Mouse (Mus musculus): ENCODE data around the gene Rcl1. TPM values are rescaled to one million over a fixed set of nuclear protein-coding genes. Genes with fewer than 3 reads are reported as not detected.

Rcl1 gene
- polyA plus RNA-seq, 1 experiment from 2014 or later = 69.9 TPM

DNA sequence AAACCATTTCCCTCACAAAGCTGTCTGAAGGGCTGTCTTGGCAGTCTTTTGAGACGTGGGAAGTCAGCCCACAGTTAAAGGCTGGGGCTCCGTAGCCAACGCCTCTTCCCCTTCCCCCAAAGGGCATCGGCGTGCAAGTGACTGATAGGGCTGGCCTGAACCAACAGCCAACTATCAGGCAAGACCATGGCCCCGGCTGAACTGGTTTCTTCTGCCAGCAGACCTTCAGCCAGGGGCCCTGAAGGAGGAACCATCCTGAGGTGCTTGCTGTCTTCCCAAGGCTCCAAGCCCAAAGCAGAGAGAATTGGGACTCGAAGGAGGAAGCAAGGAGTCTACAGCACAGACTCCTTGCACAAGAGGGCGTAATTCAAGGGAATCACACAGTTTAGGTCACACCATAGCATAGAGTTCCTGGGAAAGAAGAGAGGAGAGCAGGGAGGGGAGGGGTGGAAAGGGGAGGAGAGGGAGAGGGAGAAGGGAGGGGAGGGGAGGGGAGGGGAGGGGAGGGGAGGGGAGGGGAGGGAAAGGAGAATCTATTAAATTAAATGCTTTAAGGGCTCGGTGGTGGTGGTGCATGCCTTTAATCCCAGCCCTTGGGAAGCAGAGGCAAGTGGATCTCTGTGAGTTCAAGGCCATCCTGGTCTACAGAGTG lies 36.6 kb upstream of the Rcl1 start:
- ATAC-seq (ENCODE audit: low read depth) = peak; percentile 91
- 14% methylated on average over 9 of the region's 9 CpGs for WGBS (ENCODE audit: insufficient replicate concordance)
- Histone ChIP-seq H3K9me3 (replicated peaks; ENCODE audit: control insufficient read depth, low read length) (no peaks in the 10 kb centered on the region), H3K4me2 (ENCODE audit: low read depth, low read length) (peak overlapping the region; percentile 79), H3K9ac (ENCODE audit: low read depth, low read length) (peak overlapping the region; percentile 72), H3K27ac (ENCODE audit: low read length) (peak overlapping the region; percentile 99), H3K4me3 (ENCODE audit: low read depth, low read length) (peak overlapping the region; percentile 53), H3K36me3 (ENCODE audit: control insufficient read depth, insufficient read depth) (no peaks in the 10 kb centered on the region), H3K27me3 (ENCODE audit: control insufficient read depth, insufficient read depth, low read depth, low read length) (no peaks in the 10 kb centered on the region), H3K4me1 (ENCODE audit: control insufficient read depth, low read depth, low read length) (peaks cover 43% of the 10 kb centered on the region)

DNA sequence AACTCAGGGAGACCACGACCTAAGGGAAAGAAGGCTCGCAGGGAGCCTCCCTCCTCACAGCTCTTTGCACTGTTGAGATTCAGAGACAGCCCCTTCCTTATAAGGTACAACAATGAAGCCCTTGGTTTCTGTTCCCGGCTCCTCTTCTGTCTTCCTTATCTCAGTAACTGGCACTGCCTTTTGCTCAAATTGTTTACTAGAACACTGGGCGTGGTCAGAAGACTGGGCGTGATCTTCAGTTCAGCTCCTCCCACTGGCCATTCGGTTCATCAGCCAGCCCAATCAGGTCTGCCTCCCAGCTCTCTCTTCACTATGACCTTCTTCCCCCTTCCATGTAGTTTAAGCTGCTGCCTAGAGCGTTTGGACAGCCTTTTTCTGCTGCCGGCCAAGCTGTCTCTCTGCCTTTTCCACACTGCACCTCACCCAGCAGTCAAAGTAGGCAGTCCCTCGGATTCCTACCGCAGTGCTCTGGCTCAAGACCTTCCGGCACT lies 34.1 kb upstream of the Rcl1 start:
- WGBS (ENCODE audit: insufficient replicate concordance) = 3% methylated on average over 11 of the region's 11 CpGs
- Histone ChIP-seq H3K27ac (ENCODE audit: low read length) (peak overlapping the region; percentile 99), H3K4me3 (ENCODE audit: low read depth, low read length) (peak overlapping the region; percentile 82), H3K4me1 (ENCODE audit: control insufficient read depth, low read depth, low read length) (peaks cover 52% of the 10 kb centered on the region), H3K36me3 (ENCODE audit: control insufficient read depth, insufficient read depth) (no peaks in the 10 kb centered on the region), H3K4me2 (ENCODE audit: low read depth, low read length) (peak overlapping the region; percentile 62), H3K9ac (ENCODE audit: low read depth, low read length) (peak overlapping the region; percentile 89), H3K9me3 (replicated peaks; ENCODE audit: control insufficient read depth, low read length) (no peaks in the 10 kb centered on the region), H3K27me3 (ENCODE audit: control insufficient read depth, insufficient read depth, low read depth, low read length) (no peaks in the 10 kb centered on the region)
- peak; percentile 72 for ATAC-seq (ENCODE audit: low read depth)

DNA sequence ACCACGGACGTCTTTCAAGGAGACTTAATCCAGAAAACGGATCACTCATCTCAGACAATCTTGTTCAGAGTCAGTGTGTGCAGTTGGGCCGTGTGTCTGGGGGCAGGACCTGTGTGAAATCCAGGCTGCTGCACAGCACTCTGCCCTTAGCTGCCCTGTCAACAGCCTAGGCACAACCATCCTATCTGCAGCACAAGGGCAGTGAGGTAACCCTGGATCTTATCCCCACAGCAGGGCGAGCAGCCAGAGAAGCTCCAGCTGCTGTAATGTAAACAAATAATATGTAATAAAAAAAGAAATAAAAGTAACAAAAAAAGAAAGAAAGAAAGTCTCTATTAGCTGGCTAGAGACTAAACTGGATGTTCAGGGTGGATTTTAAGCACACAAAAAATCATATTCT lies 32.0 kb upstream of the Rcl1 start:
- Histone ChIP-seq H3K9me3 (replicated peaks; ENCODE audit: control insufficient read depth, low read length) (no peaks in the 10 kb centered on the region), H3K4me2 (ENCODE audit: low read depth, low read length) (peak overlapping the region; percentile 62), H3K9ac (ENCODE audit: low read depth, low read length) (peak overlapping the region; percentile 51), H3K4me1 (ENCODE audit: control insufficient read depth, low read depth, low read length) (peaks cover 43% of the 10 kb centered on the region), H3K27ac (ENCODE audit: low read length) (peak overlapping the region; percentile 69), H3K4me3 (ENCODE audit: low read depth, low read length) (peak overlapping the region; percentile 82), H3K27me3 (ENCODE audit: control insufficient read depth, insufficient read depth, low read depth, low read length) (no peaks in the 10 kb centered on the region), H3K36me3 (ENCODE audit: control insufficient read depth, insufficient read depth) (peaks cover 2% of the 10 kb centered on the region)
- WGBS (ENCODE audit: insufficient replicate concordance) = 60% methylated on average over 5 of the region's 5 CpGs
- no peak for ATAC-seq (ENCODE audit: low read depth)

DNA sequence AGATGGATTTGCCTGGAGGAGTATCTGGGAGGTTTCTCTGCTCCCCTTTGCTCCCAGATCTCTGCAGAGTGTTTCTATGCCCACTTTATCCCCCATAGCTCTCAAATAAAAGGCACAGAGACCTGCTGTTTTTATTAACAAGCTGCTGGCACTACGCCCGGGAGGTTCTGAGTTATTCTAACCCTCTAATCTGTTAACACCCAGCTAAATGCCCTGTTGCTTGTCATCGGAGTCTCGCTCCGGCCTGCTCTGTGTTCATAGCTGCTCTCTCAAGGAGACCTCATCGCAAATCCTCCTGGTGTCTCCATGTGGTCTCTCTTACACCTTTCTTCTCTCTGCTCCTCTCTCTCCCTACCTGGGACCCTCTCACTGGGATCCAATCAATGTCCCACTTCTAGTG lies 26.4 kb upstream of the Rcl1 start:
- Histone ChIP-seq H3K4me2 (ENCODE audit: low read depth, low read length) (no peak overlapping the region), H3K9ac (ENCODE audit: low read depth, low read length) (no peak overlapping the region), H3K4me1 (ENCODE audit: control insufficient read depth, low read depth, low read length) (peaks cover 7% of the 10 kb centered on the region), H3K27me3 (ENCODE audit: control insufficient read depth, insufficient read depth, low read depth, low read length) (no peaks in the 10 kb centered on the region), H3K27ac (ENCODE audit: low read length) (no peak overlapping the region), H3K4me3 (ENCODE audit: low read depth, low read length) (no peak overlapping the region), H3K9me3 (replicated peaks; ENCODE audit: control insufficient read depth, low read length) (no peaks in the 10 kb centered on the region), H3K36me3 (ENCODE audit: control insufficient read depth, insufficient read depth) (peaks cover 5% of the 10 kb centered on the region)
- 79% methylated on average over 6 of the region's 6 CpGs for WGBS (ENCODE audit: insufficient replicate concordance)
- ATAC-seq (ENCODE audit: low read depth) = no peak

DNA sequence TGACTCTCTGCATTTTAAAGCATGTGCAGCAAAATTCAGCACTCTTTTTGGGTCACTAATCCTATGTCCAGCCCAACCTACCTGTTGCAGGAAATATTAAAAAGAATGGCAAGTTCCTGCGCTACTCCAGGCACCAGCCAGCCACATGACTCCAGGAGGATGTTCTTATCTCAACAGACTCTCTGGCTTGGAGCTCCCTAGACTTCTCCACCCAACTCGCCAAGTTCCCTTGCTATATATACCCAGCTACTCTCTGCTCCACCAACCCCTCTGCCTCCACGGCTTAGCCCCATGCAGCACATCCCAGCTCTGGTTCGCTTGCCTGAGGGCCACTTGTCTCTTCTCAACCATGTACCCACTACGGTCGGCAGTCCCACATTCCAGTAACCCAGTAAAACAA lies 12.5 kb upstream of the Rcl1 start:
- no peak overlapping the region for H3K27ac ChIP-seq (ENCODE audit: low read length)
- peaks cover 3% of the 10 kb centered on the region for H3K4me1 ChIP-seq (ENCODE audit: control insufficient read depth, low read depth, low read length)
- no peaks in the 10 kb centered on the region for H3K9me3 ChIP-seq (replicated peaks; ENCODE audit: control insufficient read depth, low read length)
- no peak for ATAC-seq (ENCODE audit: low read depth)
- H3K27me3 ChIP-seq (ENCODE audit: control insufficient read depth, insufficient read depth, low read depth, low read length) = no peaks in the 10 kb centered on the region
- H3K36me3 ChIP-seq (ENCODE audit: control insufficient read depth, insufficient read depth) = no peaks in the 10 kb centered on the region
- no peak overlapping the region for H3K9ac ChIP-seq (ENCODE audit: low read depth, low read length)
- 54% methylated on average over 6 of the region's 6 CpGs for WGBS (ENCODE audit: insufficient replicate concordance)
- H3K4me3 ChIP-seq (ENCODE audit: low read depth, low read length) = no peak overlapping the region
- H3K4me2 ChIP-seq (ENCODE audit: low read depth, low read length) = no peak overlapping the region

DNA sequence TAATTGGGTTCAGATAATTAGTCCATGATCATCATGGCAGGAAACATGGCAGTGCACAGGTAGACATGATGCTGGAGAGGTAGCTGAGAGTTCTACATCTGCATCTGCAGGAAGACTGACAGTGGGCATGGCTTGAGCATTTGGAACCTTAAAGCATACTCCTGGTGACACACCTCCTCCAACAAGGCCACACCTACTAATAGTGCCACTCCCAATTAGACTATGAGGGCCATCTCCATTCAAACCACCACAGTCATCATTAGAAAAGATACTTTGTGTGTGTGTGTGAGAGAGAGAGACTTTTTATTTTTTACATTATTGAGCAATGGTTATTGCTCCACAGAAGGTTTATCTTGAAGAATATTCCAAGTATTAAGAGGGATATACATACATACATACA lies 9.0 kb upstream of the Rcl1 start:
- H3K9ac ChIP-seq (ENCODE audit: low read depth, low read length) = no peak overlapping the region
- H3K27me3 ChIP-seq (ENCODE audit: control insufficient read depth, insufficient read depth, low read depth, low read length) = no peaks in the 10 kb centered on the region
- H3K36me3 ChIP-seq (ENCODE audit: control insufficient read depth, insufficient read depth) = no peaks in the 10 kb centered on the region; the same call in 1 of the 2 replicates
- no peak overlapping the region for H3K27ac ChIP-seq (ENCODE audit: low read length)
- H3K4me2 ChIP-seq (ENCODE audit: low read depth, low read length) = no peak overlapping the region
- H3K9me3 ChIP-seq (replicated peaks; ENCODE audit: control insufficient read depth, low read length) = no peaks in the 10 kb centered on the region
- H3K4me1 ChIP-seq (ENCODE audit: control insufficient read depth, low read depth, low read length) = peaks cover 3% of the 10 kb centered on the region
- ATAC-seq (ENCODE audit: low read depth) = no peak
- no peak overlapping the region for H3K4me3 ChIP-seq (ENCODE audit: low read depth, low read length)

DNA sequence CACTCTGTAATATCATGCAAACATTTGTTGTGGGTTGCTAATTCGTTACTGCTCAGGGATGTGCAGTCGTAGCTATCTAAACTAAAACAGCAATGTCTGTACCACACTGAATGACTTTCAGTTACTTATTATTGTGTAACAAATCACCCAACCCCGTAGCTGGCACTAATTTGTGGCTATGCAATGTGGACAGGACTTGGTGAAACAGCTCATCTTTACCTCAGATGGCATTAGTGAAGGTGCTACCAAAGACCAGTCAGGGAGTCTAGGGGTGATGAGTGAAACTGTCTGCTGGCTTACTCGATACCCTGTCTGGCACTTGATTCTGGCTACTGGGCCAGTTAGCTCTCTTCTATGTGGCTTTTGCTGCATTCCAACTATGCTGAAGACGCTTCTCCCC lies 2.1 kb upstream of the Rcl1 start:
- Histone ChIP-seq H3K27me3 (ENCODE audit: control insufficient read depth, insufficient read depth, low read depth, low read length) (no peaks in the 10 kb centered on the region), H3K9me3 (replicated peaks; ENCODE audit: control insufficient read depth, low read length) (no peaks in the 10 kb centered on the region), H3K27ac (ENCODE audit: low read length) (no peak overlapping the region), H3K4me3 (ENCODE audit: low read depth, low read length) (no peak overlapping the region), H3K4me1 (ENCODE audit: control insufficient read depth, low read depth, low read length) (peaks cover 12% of the 10 kb centered on the region), H3K4me2 (ENCODE audit: low read depth, low read length) (no peak overlapping the region), H3K36me3 (ENCODE audit: control insufficient read depth, insufficient read depth) (no peaks in the 10 kb centered on the region; the same call in 1 of the 2 replicates), H3K9ac (ENCODE audit: low read depth, low read length) (no peak overlapping the region)
- no peak for ATAC-seq (ENCODE audit: low read depth)
- WGBS (ENCODE audit: insufficient replicate concordance) = 73% methylated on average over 5 of the region's 5 CpGs

DNA sequence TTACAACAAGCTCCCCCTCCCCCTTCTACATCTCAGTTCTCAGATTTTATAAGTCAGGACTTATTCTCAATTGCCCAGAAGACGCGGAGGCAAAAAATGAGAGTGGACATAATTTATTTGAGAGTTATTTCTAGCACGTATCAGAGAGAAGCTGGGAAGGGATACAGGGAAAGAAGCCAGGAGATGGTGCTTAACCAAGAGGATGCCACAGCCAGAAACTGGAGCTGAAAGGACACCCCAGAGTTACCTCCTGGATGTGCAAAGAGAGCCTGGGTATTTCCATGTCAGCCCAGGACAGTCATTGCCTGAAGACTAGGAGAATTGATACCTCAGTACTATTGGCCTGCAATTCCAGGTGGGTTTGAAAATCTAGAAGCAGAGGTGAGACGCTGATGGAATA lies 1.6 kb upstream of the Rcl1 start:
- ATAC-seq (ENCODE audit: low read depth) = no peak
- Histone ChIP-seq H3K4me2 (ENCODE audit: low read depth, low read length) (no peak overlapping the region), H3K36me3 (ENCODE audit: control insufficient read depth, insufficient read depth) (no peaks in the 10 kb centered on the region; the same call in 1 of the 2 replicates), H3K9ac (ENCODE audit: low read depth, low read length) (no peak overlapping the region), H3K27me3 (ENCODE audit: control insufficient read depth, insufficient read depth, low read depth, low read length) (no peaks in the 10 kb centered on the region), H3K27ac (ENCODE audit: low read length) (no peak overlapping the region), H3K4me1 (ENCODE audit: control insufficient read depth, low read depth, low read length) (peaks cover 16% of the 10 kb centered on the region), H3K9me3 (replicated peaks; ENCODE audit: control insufficient read depth, low read length) (no peaks in the 10 kb centered on the region), H3K4me3 (ENCODE audit: low read depth, low read length) (no peak overlapping the region)
- 85% methylated on average over 4 of the region's 4 CpGs for WGBS (ENCODE audit: insufficient replicate concordance)

DNA sequence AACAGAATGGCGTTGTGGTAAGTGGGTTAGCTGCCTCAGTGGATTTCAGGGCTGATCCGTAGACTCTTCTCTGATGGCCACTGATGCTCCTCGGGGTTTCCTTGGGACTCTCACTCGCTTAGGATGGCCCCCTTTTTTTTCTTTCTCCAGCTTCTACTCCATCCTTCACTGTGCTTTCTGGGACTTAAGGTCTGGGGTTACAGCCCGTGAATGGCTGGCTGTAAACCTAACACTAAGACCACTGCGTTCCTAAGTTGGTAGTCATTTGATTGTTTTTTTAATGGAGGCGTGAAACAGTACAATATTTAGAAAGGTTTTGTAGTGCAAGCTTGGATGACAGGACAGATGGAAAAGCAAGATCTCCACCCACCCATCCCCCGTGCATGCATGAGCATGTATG lies 914 bp upstream of the Rcl1 start:
- 31% methylated on average over 8 of the region's 8 CpGs for WGBS (ENCODE audit: insufficient replicate concordance)
- no peak overlapping the region for H3K27ac ChIP-seq (ENCODE audit: low read length)
- H3K27me3 ChIP-seq (ENCODE audit: control insufficient read depth, insufficient read depth, low read depth, low read length) = no peaks in the 10 kb centered on the region
- no peak for ATAC-seq (ENCODE audit: low read depth)
- H3K4me1 ChIP-seq (ENCODE audit: control insufficient read depth, low read depth, low read length) = peaks cover 16% of the 10 kb centered on the region
- H3K4me2 ChIP-seq (ENCODE audit: low read depth, low read length) = peak overlapping the region; percentile 100
- H3K4me3 ChIP-seq (ENCODE audit: low read depth, low read length) = peak overlapping the region; percentile 92
- H3K36me3 ChIP-seq (ENCODE audit: control insufficient read depth, insufficient read depth) = no peaks in the 10 kb centered on the region
- peak overlapping the region; percentile 75 for H3K9ac ChIP-seq (ENCODE audit: low read depth, low read length)
- no peaks in the 10 kb centered on the region for H3K9me3 ChIP-seq (replicated peaks; ENCODE audit: control insufficient read depth, low read length)
